Mouse (Mus musculus) E14TG2a.4 (cell line): ENCODE results near the gene Cavin4.
"Not testable (repeated sequence)": the region's sequence is repeated elsewhere in the genome, so short reads cannot be mapped to it uniquely, and the experiment has no call there.

Experiments
- CTCF ChIP-seq: conservative IDR thresholded peaks from 2 replicates; pipeline ENCODE4 v1.5.1; 2014; ENCODE audit warnings: low read length
- NANOG ChIP-seq: IDR thresholded peaks from 2 replicates; pipeline ENCODE4 v1.6.1; 2014; ENCODE audit warnings: borderline replicate concordance, low read length, mixed read lengths

GRCm38 (mm10) chr4:48679728-48680127 is 16.4 kb downstream of the Cavin4 start:
- TF ChIP-seq CTCF, NANOG: not testable (repeated sequence)
